12 mouse cellular contexts compared by ENCODE assay signal in genomic region chr10:62326818-62327571, GRCm38 (mm10). TPM values are rescaled to one million over a fixed set of nuclear protein-coding genes. Genes with fewer than 3 reads are reported as not detected.
A peak's percentile ranks its signal among the peaks of the same experiment; 100 is the strongest.
DNase-seq lines count a peak whose midpoint lies in the region; ATAC-seq and TF ChIP-seq lines count a peak whose summit lies in the region.
"Had no signal": no experiment of that assay in that cellular context is flagged by ENCODE, and none has a peak within 500 bp of the region (broad histone marks: within the 10 kb centered on the region; RNA-seq: fewer than 3 reads in every experiment).

No protein-coding gene starts in this region.

- intact Hi-C loops in left cerebral cortex, postnatal 14 days (cut with DNase I), result no loop called here

- no peaks in the 10 kb centered on the region for H3K27me3 ChIP-seq in heart, postnatal 0 days (ENCODE audit: control insufficient read depth, insufficient read depth, low read length)
- no peaks in the 10 kb centered on the region for H3K27me3 ChIP-seq in E14TG2a.4 (ENCODE audit: insufficient read depth, low read length)
- H3K27me3 ChIP-seq: limb, embryonic 13.5 days had no signal

- no peak overlapping the region for H3K4me3 ChIP-seq in heart, postnatal 0 days (ENCODE audit: low read depth, low read length)
- peak overlapping the region; percentile 43 for H3K4me3 ChIP-seq in E14TG2a.4 (replicated peaks; ENCODE audit: low read length)
- H3K4me3 ChIP-seq in ES-E14 (ENCODE audit: insufficient read depth in 1 of 2, low read depth in 1 of 2, low read length in 2 of 2, poor library complexity in 1 of 2, severe bottlenecking in 1 of 2), result no peak overlapping the region
- H3K4me3 ChIP-seq: gastrocnemius, adult 2 months; limb, embryonic 13.5 days had no signal

- no peak for DNase-seq in heart, postnatal 0 days (ENCODE audit: low spot score)
- DNase-seq in heart, adult 9 months (ENCODE audit: low spot score in 2 of 2), result no peak
- DNase-seq in ES-E14 (ENCODE audit: low read depth, low spot score) (no peak), liver (peak; percentile 45)
- no peak for DNase-seq in layer of hippocampus, adult 11-12 months (ENCODE audit: low spot score)
- no peak for DNase-seq in left cerebral cortex, postnatal 14 days (ENCODE audit: low spot score in 2 of 2)
- DNase-seq: gastrocnemius, adult 2 months; kidney, adult 8-10 months had no signal

- no peak for TF ChIP-seq CTCF in heart, postnatal 0 days (IDR thresholded peaks at IDR 0.05; ENCODE audit: low read depth)
- TF ChIP-seq CTCF in E14TG2a.4 (conservative IDR thresholded peaks at IDR 0.05; ENCODE audit: low read length), result no peak

- in situ Hi-C loops in ES-E14 (cut with MboI; ENCODE audit: low sequenced_read_pairs in 2 of 2, unreplicated experiment in 2 of 2), result no loop called here

- peak overlapping the region; percentile 41 for H3K4me2 ChIP-seq in heart, postnatal 0 days (ENCODE audit: low read depth, low read length)
- H3K4me2 ChIP-seq: limb, embryonic 13.5 days had no signal

- peak overlapping the region; percentile 42 for H3K9ac ChIP-seq in heart, postnatal 0 days (replicated peaks; ENCODE audit: low read depth, low read length)
- peak overlapping the region; percentile 21; the same call in 1 of the 2 replicates for H3K9ac ChIP-seq in ES-E14 (ENCODE audit: insufficient read depth, low read depth, low read length, poor library complexity, severe bottlenecking)

- no peak for TF ChIP-seq EP300 in heart, postnatal 0 days (IDR thresholded peaks at IDR 0.05; ENCODE audit: low read depth)

- 61% methylated on average over 8 of the region's 8 CpGs for WGBS in heart, postnatal 0 days

- H3K27ac ChIP-seq in heart, postnatal 0 days (ENCODE audit: low read depth), result peak overlapping the region; percentile 78
- H3K27ac ChIP-seq in ES-E14 (ENCODE audit: insufficient read depth, low read depth, low read length, poor library complexity, severe bottlenecking), result 0 out of 2 replicates have a peak overlapping the region, but pooled peaks have one; percentile 8
- H3K27ac ChIP-seq: gastrocnemius, adult 2 months; limb, embryonic 13.5 days had no signal

- ATAC-seq in heart, postnatal 0 days (ENCODE audit: insufficient read depth, low read depth), result no peak
- no peak for ATAC-seq in monocyte, adult 5-6 weeks (replicated peaks; ENCODE audit: insufficient number of reproducible peaks, low FRiP score, low TSS enrichment, poor library complexity, severe bottlenecking)
- ATAC-seq: midbrain, embryonic 16.5 days had no signal

- H3K4me1 ChIP-seq in heart, postnatal 0 days (ENCODE audit: control insufficient read depth, insufficient read depth), result peaks cover 34% of the 10 kb centered on the region
- peaks cover 83% of the 10 kb centered on the region for H3K4me1 ChIP-seq in E14TG2a.4 (replicated peaks; ENCODE audit: low read depth, low read length)
- peaks cover 0 to 40% of the 10 kb centered on the region in 2 experiments; a peak in 2 of 4 replicates for H3K4me1 ChIP-seq in ES-E14 (ENCODE audit: control insufficient read depth in 2 of 2, insufficient read depth in 2 of 2, low read length in 2 of 2, poor library complexity in 1 of 2)

- H3K9me3 ChIP-seq in heart, postnatal 0 days (replicated peaks; ENCODE audit: control insufficient read depth, low read length), result no peaks in the 10 kb centered on the region
- H3K9me3 ChIP-seq in E14TG2a.4 (ENCODE audit: low read length) (no peaks in the 10 kb centered on the region), ES-E14 (ENCODE audit: control insufficient read depth, insufficient read depth, low read depth, low read length) (no peaks in the 10 kb centered on the region)
- H3K9me3 ChIP-seq: limb, embryonic 13.5 days had no signal

- 0 out of 2 replicates have a peak, but pooled peaks cover 3% of the 10 kb centered on the region for H3K36me3 ChIP-seq in heart, postnatal 0 days (replicated peaks; ENCODE audit: control insufficient read depth, insufficient read depth, low read length)
- H3K36me3 ChIP-seq in E14TG2a.4 (ENCODE audit: insufficient read depth, low read length), result no peaks in the 10 kb centered on the region
- H3K36me3 ChIP-seq in ES-E14 (ENCODE audit: control insufficient read depth, insufficient read depth, low read length, poor library complexity, severe bottlenecking), result no peaks in the 10 kb centered on the region
- H3K36me3 ChIP-seq: limb, embryonic 13.5 days had no signal

TF ChIP-seq in ES-E14, 5 proteins besides CTCF, POLR2A, EP300 and RAD21:
- TF ChIP-seq HCFC1 (IDR thresholded peaks at IDR 0.05; ENCODE audit: borderline replicate concordance, insufficient read depth, low read length) (no peak), ZNF384 (IDR thresholded peaks at IDR 0.05; ENCODE audit: low read depth, low read length) (no peak), CHD2 (IDR thresholded peaks at IDR 0.05; ENCODE audit: low read depth, low read length) (no peak), MAFK (IDR thresholded peaks at IDR 0.05; ENCODE audit: insufficient read depth, low read depth, low read length) (no peak), ZC3H11A (IDR thresholded peaks at IDR 0.05; ENCODE audit: borderline replicate concordance, low read depth, low read length) (no peak)

RNA-seq across cellular contexts. Expression of gene Hk1, which starts 52.7 kb away (rescaled TPM):
- total RNA-seq in heart, postnatal 0 days (2014; rRNA removed; ENCODE audit: low replicate concordance), result 100.0 and 140 TPM in 2 replicates
- polyA plus RNA-seq in heart, postnatal 0 days (2015; fragmentation: Nextera tagmentation; extraction: Ambion mirVana), result 128 and 148 TPM in 2 replicates
- 18.8 and 22.6 TPM in 2 replicates for total RNA-seq in ES-E14 (2012; rRNA removed)
- 33.1 to 66.9 TPM (median 39.5 TPM) in 3 replicates for total RNA-seq in monocyte, adult 5-6 weeks (2017)
- 100 to 1,000 TPM; 321 to 322 TPM for total RNA-seq in left cerebral cortex, postnatal 14 days (2021)
